Mouse (Mus musculus) cerebellum, adult (tissue): Measurements from ENCODE around the gene Cdk2ap2.
A peak's percentile ranks its signal among the peaks of the same experiment; 100 is the strongest.
"Not testable (repeated sequence)": the region's sequence is repeated elsewhere in the genome, so short reads cannot be mapped to it uniquely, and the experiment has no call there.

Experiments used
- ATAC-seq: cut with Nextera tagmentation; 2 replicates; pipeline ENCODE4 v1.9.2; 2017; ENCODE audit warnings: mild to moderate bottlenecking, moderate library complexity, mixed read lengths; ENCODE audit not compliant: insufficient number of reproducible peaks, low FRiP score, low TSS enrichment

The Cdk2ap2 gene

GRCm38 (mm10) chr19:4096642-4097440 lies at the start of gene Cdk2ap2:
Gene Cdk2ap2, plus strand, starts transcription at chr19:4097182.
- peak; percentile 76 for ATAC-seq

GRCm38 (mm10) chr19:4047859-4048258 lies 49.1 kb upstream of the Cdk2ap2 start:
- ATAC-seq, result no peak

GRCm38 (mm10) chr19:4049069-4049468 lies 47.9 kb upstream of the Cdk2ap2 start:
- not testable (repeated sequence) for ATAC-seq

- no peak for ATAC-seq
These were observed 46.0 kb upstream of the Cdk2ap2 start for GRCm38 (mm10) chr19:4051016-4051415.

- no peak for ATAC-seq
These were observed 45.1 kb upstream of the Cdk2ap2 start for GRCm38 (mm10) chr19:4051741-4052515.

- no peak for ATAC-seq
These were observed 44.4 kb upstream of the Cdk2ap2 start for GRCm38 (mm10) chr19:4052516-4053030.

GRCm38 (mm10) chr19:4054613-4055012 lies 42.4 kb upstream of the Cdk2ap2 start:
- ATAC-seq, result no peak

- no peak; the same call in 1 of the 2 replicates for ATAC-seq
These were observed 41.6 kb upstream of the Cdk2ap2 start for GRCm38 (mm10) chr19:4055216-4055946.

- ATAC-seq, result no peak
These were observed 40.9 kb upstream of the Cdk2ap2 start for GRCm38 (mm10) chr19:4055947-4056693.

GRCm38 (mm10) chr19:4056727-4057126 lies 40.3 kb upstream of the Cdk2ap2 start:
- ATAC-seq, result no peak

- no peak for ATAC-seq
These were observed 39.6 kb upstream of the Cdk2ap2 start for GRCm38 (mm10) chr19:4057389-4057788.

GRCm38 (mm10) chr19:4057962-4058361 lies 39.0 kb upstream of the Cdk2ap2 start:
- ATAC-seq, result no peak

GRCm38 (mm10) chr19:4058581-4058980 lies 38.4 kb upstream of the Cdk2ap2 start:
- no peak for ATAC-seq

- no peak for ATAC-seq
These were observed 37.8 kb upstream of the Cdk2ap2 start, which contains the start of gene Gstp3 for GRCm38 (mm10) chr19:4059069-4059740. Gene Gstp3, minus strand, starts transcription at chr19:4059569.

GRCm38 (mm10) chr19:4060044-4060898 lies 36.7 kb upstream of the Cdk2ap2 start:
- not testable (repeated sequence) for ATAC-seq

- ATAC-seq, result no peak
These were observed 36.0 kb upstream of the Cdk2ap2 start for GRCm38 (mm10) chr19:4060899-4061465.

- ATAC-seq, result not testable (repeated sequence)
These were observed 33.6 kb upstream of the Cdk2ap2 start for GRCm38 (mm10) chr19:4063357-4063756.

GRCm38 (mm10) chr19:4064501-4064900 lies 32.5 kb upstream of the Cdk2ap2 start:
- ATAC-seq, result not testable (repeated sequence)
